Mouse (Mus musculus) intestine, postnatal 0 days (tissue): Measurements from ENCODE around the gene Sh2d6. TPM values are rescaled to one million over a fixed set of nuclear protein-coding genes. Genes with fewer than 3 reads are reported as not detected.

Experiments used
- ATAC-seq: fragments of 200-750 bp; cut with Nextera tagmentation; 2 replicates; pipeline ENCODE4 v1.8.0; 2017; ENCODE audit warnings: mild to moderate bottlenecking, moderate TSS enrichment, moderate library complexity
- H3K27ac ChIP-seq: fragments of 300-500 bp; sonication (generic); 2 replicates; pipeline ENCODE4 v1.5.1; 2014; ENCODE audit warnings: mild to moderate bottlenecking, low read depth, low read length, moderate library complexity
- H3K27me3 ChIP-seq: fragments of 300-500 bp; sonication (generic); replicated peaks from 2 replicates; pipeline ENCODE4 v1.6.1; 2014; ENCODE audit warnings: low read length, mixed read lengths; ENCODE audit not compliant: control insufficient read depth, insufficient read depth
- H3K36me3 ChIP-seq: fragments of 300-500 bp; sonication (generic); 2 replicates; pipeline ENCODE4 v1.6.1; 2014; ENCODE audit warnings: mild to moderate bottlenecking, moderate library complexity; ENCODE audit not compliant: control insufficient read depth, insufficient read depth
- H3K4me1 ChIP-seq: fragments of 300-500 bp; sonication (generic); replicated peaks from 2 replicates; pipeline ENCODE4 v1.6.1; 2014; ENCODE audit warnings: antibody characterized with exemption, low read length, mixed read lengths; ENCODE audit not compliant: control insufficient read depth, insufficient read depth
- H3K4me2 ChIP-seq: fragments of 300-500 bp; sonication (generic); replicated peaks from 2 replicates; pipeline ENCODE4 v1.6.1; 2014; ENCODE audit warnings: low read depth, mild to moderate bottlenecking, moderate library complexity
- H3K4me3 ChIP-seq: fragments of 300-500 bp; sonication (generic); 2 replicates; pipeline ENCODE4 v1.5.1; 2014; ENCODE audit warnings: low read depth, low read length
- H3K9ac ChIP-seq: fragments of 300-500 bp; sonication (generic); 2 replicates; pipeline ENCODE4 v1.6.1; 2014; ENCODE audit warnings: mild to moderate bottlenecking, low read depth, low read length
- H3K9me3 ChIP-seq: fragments of 300-500 bp; sonication (generic); 2 replicates; pipeline ENCODE4 v1.6.1; 2016; ENCODE audit warnings: mixed run types; ENCODE audit not compliant: control insufficient read depth
- CTCF ChIP-seq: sonication (generic); IDR thresholded peaks from 2 replicates; pipeline ENCODE4 v1.5.1; 2016; ENCODE audit warnings: low read depth, mild to moderate bottlenecking, control low read depth, antibody characterized with exemption, moderate library complexity
- WGBS: fragments of 180-500 bp; shearing (Covaris S2); extraction: QIAGEN DNeasy Blood & Tissue Kit; methylation state at CpG from one replicate; pipeline ENCODE4 v1.1.7; 2014; 5-methylcytosine and 5-hydroxymethylcytosine counted together
- polyA plus RNA-seq: library from polyadenylated mRNA; unstranded; fragments of >200 nt; fragmentation: Nextera tagmentation; extraction: Ambion mirVana; gene quantifications from 2 replicates; pipeline ENCODE4 v1.2.1, GENCODE M21; 2015

The Sh2d6 gene
- polyA plus RNA-seq, 1 experiment from 2014 or later, result 0.16 TPM

DNA sequence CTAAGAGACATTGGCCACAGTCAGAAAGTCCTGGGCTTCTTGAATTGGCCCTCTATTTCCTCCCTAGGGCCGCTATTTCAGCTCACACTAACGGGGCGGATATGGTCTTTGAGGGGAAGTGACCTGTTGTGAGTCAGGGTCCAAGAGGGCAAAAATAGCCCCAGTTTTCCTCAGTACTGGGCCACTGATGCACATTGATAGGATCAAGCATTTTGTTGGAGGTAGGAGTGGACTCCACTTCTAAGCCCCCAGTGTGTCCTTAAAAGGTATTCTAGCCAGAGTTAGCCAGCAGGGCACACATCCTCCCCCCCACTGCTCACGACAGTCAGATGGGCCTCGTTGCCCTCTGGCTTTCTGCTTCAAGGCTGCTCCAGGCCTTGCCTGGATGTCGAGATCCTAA lies 28.5 kb upstream of the Sh2d6 start:
- Histone ChIP-seq H3K9me3 (no peaks in the 10 kb centered on the region), H3K36me3 (no peaks in the 10 kb centered on the region), H3K4me2 (0 out of 2 replicates have a peak overlapping the region, but pooled peaks have one; percentile 44), H3K9ac (no peak overlapping the region), H3K4me3 (no peak overlapping the region), H3K4me1 (peaks cover 19% of the 10 kb centered on the region), H3K27ac (no peak overlapping the region), H3K27me3 (no peaks in the 10 kb centered on the region)
- WGBS, result 65% methylated on average over 6 of the region's 6 CpGs
- TF ChIP-seq CTCF, result no peak
- ATAC-seq, result no peak

GRCm38 (mm10) chr6:72549041-72549580 lies 27.6 kb upstream of the Sh2d6 start:
- no peaks in the 10 kb centered on the region for H3K9me3 ChIP-seq
- no peak overlapping the region for H3K9ac ChIP-seq
- no peaks in the 10 kb centered on the region for H3K27me3 ChIP-seq
- no peaks in the 10 kb centered on the region for H3K36me3 ChIP-seq
- peak overlapping the region; percentile 44 for H3K4me2 ChIP-seq
- peaks cover 19% of the 10 kb centered on the region for H3K4me1 ChIP-seq
- TF ChIP-seq CTCF, result no peak
- 41% methylated on average over 9 of the region's 9 CpGs for WGBS
- peak; percentile 26; the same call in 1 of the 2 replicates for ATAC-seq
- H3K4me3 ChIP-seq, result no peak overlapping the region
- no peak overlapping the region for H3K27ac ChIP-seq

DNA sequence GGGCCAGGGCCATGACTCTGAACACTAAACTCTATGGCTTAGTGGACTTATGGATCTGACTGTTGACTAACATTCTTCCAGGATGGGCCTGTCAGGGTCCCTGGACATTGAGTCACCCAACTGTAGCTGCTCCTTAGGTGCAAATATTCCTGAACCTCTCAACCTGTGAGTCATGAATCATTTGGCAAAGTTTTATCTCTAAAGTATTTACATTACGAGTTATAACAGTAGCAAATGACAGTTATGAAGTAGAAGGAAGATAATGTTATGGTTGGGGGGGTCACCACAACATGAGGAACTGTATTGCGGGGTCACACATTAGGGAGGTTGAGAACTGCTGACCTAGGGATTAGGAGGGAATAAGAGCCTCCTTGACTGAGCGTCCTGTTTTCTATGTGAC lies 26.4 kb upstream of the Sh2d6 start:
- H3K36me3 ChIP-seq, result no peaks in the 10 kb centered on the region
- H3K9ac ChIP-seq, result no peak overlapping the region
- H3K4me3 ChIP-seq, result no peak overlapping the region
- WGBS, result 52% methylated on average over 3 of the region's 3 CpGs
- no peak for ATAC-seq
- no peaks in the 10 kb centered on the region for H3K27me3 ChIP-seq
- no peaks in the 10 kb centered on the region for H3K9me3 ChIP-seq
- peaks cover 19% of the 10 kb centered on the region for H3K4me1 ChIP-seq
- H3K27ac ChIP-seq, result no peak overlapping the region
- H3K4me2 ChIP-seq, result no peak overlapping the region
- no peak for TF ChIP-seq CTCF

DNA sequence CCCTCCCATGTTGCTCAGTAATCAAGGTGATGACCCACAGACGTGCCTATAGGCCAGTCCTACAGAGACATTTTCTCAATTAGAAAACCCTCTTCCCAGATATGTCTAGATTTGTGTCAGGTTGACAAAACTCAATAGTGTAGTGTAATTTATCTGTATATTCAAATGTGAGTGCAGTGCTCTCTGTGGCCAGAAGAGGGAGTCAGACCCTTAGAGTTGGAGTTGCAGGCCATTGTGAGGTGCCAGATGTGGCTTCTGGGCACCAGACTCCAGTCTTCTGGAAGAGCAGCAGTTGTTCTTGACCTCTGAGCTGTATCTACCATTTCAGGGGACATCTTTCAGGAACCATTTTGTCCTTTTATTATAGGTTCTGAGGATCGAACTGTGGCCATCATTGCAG lies 25.6 kb upstream of the Sh2d6 start:
- Histone ChIP-seq H3K36me3 (no peaks in the 10 kb centered on the region), H3K9me3 (no peaks in the 10 kb centered on the region), H3K4me2 (no peak overlapping the region), H3K27ac (no peak overlapping the region), H3K9ac (no peak overlapping the region), H3K4me3 (no peak overlapping the region), H3K27me3 (no peaks in the 10 kb centered on the region), H3K4me1 (peaks cover 19% of the 10 kb centered on the region)
- TF ChIP-seq CTCF, result peak; percentile 25; the same call in 1 of the 2 replicates
- no peak for ATAC-seq
- WGBS, result 93% methylated on average over 2 of the region's 2 CpGs

DNA sequence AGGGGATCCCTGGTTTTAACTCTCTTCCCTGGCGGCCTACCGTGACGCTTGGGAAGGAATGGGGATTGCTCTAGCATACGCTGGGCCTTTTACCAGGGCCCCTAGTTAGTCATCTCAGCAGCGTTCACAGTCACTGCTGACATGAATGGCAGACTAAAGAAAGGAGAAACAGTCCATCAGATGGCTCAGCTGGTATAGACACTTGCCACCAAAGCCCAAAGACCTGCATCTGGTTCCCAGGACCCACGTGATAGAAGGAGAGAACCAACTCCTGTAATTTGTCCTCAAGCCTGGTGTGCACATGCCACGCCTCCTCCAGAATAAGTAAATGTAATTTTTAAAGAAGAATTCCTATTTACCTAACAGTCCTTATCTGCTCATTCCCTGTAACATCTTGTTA lies 23.9 kb upstream of the Sh2d6 start:
- TF ChIP-seq CTCF, result no peak
- no peak overlapping the region for H3K4me2 ChIP-seq
- no peaks in the 10 kb centered on the region for H3K36me3 ChIP-seq
- no peaks in the 10 kb centered on the region for H3K27me3 ChIP-seq
- 72% methylated on average over 7 of the region's 7 CpGs for WGBS
- H3K27ac ChIP-seq, result no peak overlapping the region
- no peak overlapping the region for H3K9ac ChIP-seq
- ATAC-seq, result no peak
- peaks cover 19% of the 10 kb centered on the region for H3K4me1 ChIP-seq
- H3K9me3 ChIP-seq, result no peaks in the 10 kb centered on the region
- no peak overlapping the region for H3K4me3 ChIP-seq

- no peaks in the 10 kb centered on the region for H3K9me3 ChIP-seq
- H3K27me3 ChIP-seq, result no peaks in the 10 kb centered on the region
- WGBS, result 12% methylated on average over 23 of the region's 23 CpGs
- H3K27ac ChIP-seq, result peak within 1 kb of the TSS; percentile 54
- TF ChIP-seq CTCF, result no peak
- peak within 1 kb of the TSS; percentile 65 for H3K4me2 ChIP-seq
- peak within 1 kb of the TSS; percentile 43 for H3K4me3 ChIP-seq
- peaks cover 10% of the 10 kb centered on the region; the same call in 1 of the 2 replicates for H3K4me1 ChIP-seq
- H3K9ac ChIP-seq, result peak within 1 kb of the TSS; percentile 42
- H3K36me3 ChIP-seq, result no peaks in the 10 kb centered on the region
- no peak for ATAC-seq
Observed at GRCm38 (mm10) chr6:72544283-72544987, 22.9 kb upstream of the Sh2d6 start, which contains the start of gene Capg. TSS of gene Capg (plus strand) at chr6:72544391.
